Mouse (Mus musculus) CH12.LX (cell line): ENCODE results near the gene Uba52. TPM values are rescaled to one million over a fixed set of nuclear protein-coding genes. Genes with fewer than 3 reads are reported as not detected.

Experiments
- DNase-seq: peaks from one replicate; pipeline ENCODE4 v3.0.0-alpha.2; 2013; ENCODE audit errors: extremely low read depth
- H3K27ac ChIP-seq: 2 replicates; pipeline ENCODE4 v1.5.1; 2012; ENCODE audit warnings: low read depth, mild to moderate bottlenecking, control low read depth, moderate library complexity; ENCODE audit not compliant: insufficient read depth
- H3K27me3 ChIP-seq: replicated peaks from 2 replicates; pipeline ENCODE3; 2012; ENCODE audit warnings: inconsistent platforms
- H3K36me3 ChIP-seq, 2 experiments: replicated peaks in 1 of 2; 2 replicates each; pipeline versions ENCODE3 to v1.6.1; 2012; ENCODE audit warnings: inconsistent platforms in 1 of 2, low read length in 1 of 2, mild to moderate bottlenecking in 1 of 2, mixed read lengths in 1 of 2, moderate library complexity in 1 of 2; ENCODE audit not compliant: control insufficient read depth in 1 of 2, insufficient read depth in 1 of 2
- H3K4me1 ChIP-seq, 2 experiments: 2 replicates each; pipeline ENCODE4 v1.6.1; 2012; ENCODE audit warnings: inconsistent platforms in 1 of 2, moderate library complexity in 1 of 2; ENCODE audit not compliant: insufficient read depth in 2 of 2, control insufficient read depth in 1 of 2
- H3K4me2 ChIP-seq: 2 replicates; pipeline ENCODE4 v1.6.1; 2012; ENCODE audit warnings: low read depth, mild to moderate bottlenecking, control low read depth; ENCODE audit not compliant: poor library complexity, insufficient read depth, severe bottlenecking
- H3K4me3 ChIP-seq, 3 experiments: fragments of 150-350 bp in 1 of 3; sonication (generic) in 1 of 3; replicated peaks in 1 of 3; 2 replicates each; pipeline versions ENCODE3 to v1.5.1; 2011 to 2012; ENCODE audit warnings: low read depth in 2 of 3, low read length in 2 of 3, mild to moderate bottlenecking in 2 of 3, moderate library complexity in 2 of 3, control low read depth in 1 of 3, improper control_type of control experiment in 1 of 3, inconsistent platforms in 1 of 3, mixed read lengths in 1 of 3; ENCODE audit not compliant: poor library complexity in 1 of 3
- H3K79me2 ChIP-seq: replicated peaks from 2 replicates; pipeline ENCODE4 v1.6.1; 2012; ENCODE audit warnings: mild to moderate bottlenecking, moderate library complexity; ENCODE audit not compliant: control insufficient read depth, poor library complexity, insufficient read depth, severe bottlenecking; ENCODE audit errors: extremely low read depth
- H3K9ac ChIP-seq: 2 replicates; pipeline ENCODE4 v1.6.1; 2012; ENCODE audit warnings: low read depth, mild to moderate bottlenecking, control low read depth, moderate library complexity; ENCODE audit not compliant: insufficient read depth
- H3K9me3 ChIP-seq: replicated peaks from 2 replicates; pipeline ENCODE3; 2012; ENCODE audit warnings: low read length, inconsistent platforms, mixed read lengths
- BHLHE40 ChIP-seq: IDR thresholded peaks from 2 replicates; pipeline ENCODE4 v1.6.1; 2011; ENCODE audit warnings: mild to moderate bottlenecking, low read depth, low read length, improper control_type of control experiment
- CHD2 ChIP-seq: IDR thresholded peaks from 2 replicates; pipeline ENCODE4 v1.6.1; 2011; ENCODE audit warnings: low read length, improper control_type of control experiment
- CTCF ChIP-seq, 2 experiments: IDR thresholded peaks in 1 of 2; conservative IDR thresholded peaks in 1 of 2; 2 replicates each; pipeline ENCODE4 v1.5.1; 2011 to 2012; ENCODE audit warnings: low read depth in 2 of 2, low read length in 2 of 2, improper control_type of control experiment in 1 of 2, inconsistent platforms in 1 of 2, mild to moderate bottlenecking in 1 of 2, moderate library complexity in 1 of 2
- ELF1 ChIP-seq: IDR thresholded peaks from 2 replicates; pipeline ENCODE4 v1.6.1; 2014; ENCODE audit warnings: low read depth, mild to moderate bottlenecking, inconsistent platforms, low read length, improper control_type of control experiment
- EP300 ChIP-seq: IDR thresholded peaks from 2 replicates; pipeline ENCODE4 v1.6.1; 2011; ENCODE audit warnings: low read length, improper control_type of control experiment
- ETS1 ChIP-seq: conservative IDR thresholded peaks from 2 replicates; pipeline ENCODE4 v1.6.1; 2012; ENCODE audit warnings: low read depth, mild to moderate bottlenecking, inconsistent platforms, low read length, improper control_type of control experiment, moderate library complexity
- GABPA ChIP-seq: IDR thresholded peaks from 2 replicates; pipeline ENCODE4 v1.6.1; 2012; ENCODE audit warnings: low read depth, low read length, improper control_type of control experiment, inconsistent platforms; ENCODE audit not compliant: insufficient replicate concordance
- HCFC1 ChIP-seq: IDR thresholded peaks from 2 replicates; pipeline ENCODE4 v1.6.1; 2012; ENCODE audit warnings: low read depth, mild to moderate bottlenecking, inconsistent platforms, low read length, improper control_type of control experiment
- JUN ChIP-seq: IDR thresholded peaks from 2 replicates; pipeline ENCODE4 v1.6.1; 2011; ENCODE audit warnings: low read depth, mild to moderate bottlenecking, low read length, improper control_type of control experiment, moderate library complexity; ENCODE audit not compliant: insufficient read depth
- KAT2A ChIP-seq: IDR thresholded peaks from 2 replicates; pipeline ENCODE4 v1.6.1; 2012; ENCODE audit warnings: low read length, improper control_type of control experiment, inconsistent platforms; ENCODE audit not compliant: insufficient replicate concordance
- MAZ ChIP-seq: IDR thresholded peaks from 2 replicates; pipeline ENCODE4 v1.6.1; 2012; ENCODE audit warnings: low read depth, mild to moderate bottlenecking, inconsistent platforms, low read length, improper control_type of control experiment, moderate library complexity
- MXI1 ChIP-seq: IDR thresholded peaks from 2 replicates; pipeline ENCODE4 v1.6.1; 2011; ENCODE audit warnings: mild to moderate bottlenecking, low read depth, low read length, improper control_type of control experiment
- MYC ChIP-seq: IDR thresholded peaks from 2 replicates; pipeline ENCODE4 v1.6.1; 2011; ENCODE audit warnings: low read depth, mild to moderate bottlenecking, improper control_type of control experiment, low read length
- NRF1 ChIP-seq: IDR thresholded peaks from 2 replicates; pipeline ENCODE4 v1.6.1; 2014; ENCODE audit warnings: low read depth, mild to moderate bottlenecking, inconsistent platforms, low read length, improper control_type of control experiment, moderate library complexity
- POLR2A ChIP-seq: IDR thresholded peaks from 2 replicates; pipeline ENCODE4 v1.6.1; 2011; ENCODE audit warnings: low read depth, mild to moderate bottlenecking, improper control_type of control experiment, low read length
- POLR2AphosphoS2 ChIP-seq: IDR thresholded peaks from 2 replicates; pipeline ENCODE4 v1.6.1; 2011; ENCODE audit warnings: low read depth, low read length, improper control_type of control experiment
- SIN3A ChIP-seq: IDR thresholded peaks from 2 replicates; pipeline ENCODE4 v1.6.1; 2012; ENCODE audit warnings: low read length, improper control_type of control experiment, inconsistent platforms
- UBTF ChIP-seq: IDR thresholded peaks from 2 replicates; pipeline ENCODE4 v1.6.1; 2012; ENCODE audit warnings: low read depth, mild to moderate bottlenecking, inconsistent platforms, low read length, improper control_type of control experiment, moderate library complexity
- ZKSCAN1 ChIP-seq: IDR thresholded peaks from 2 replicates; pipeline ENCODE4 v1.6.1; 2012; ENCODE audit warnings: low read depth, inconsistent platforms, low read length, improper control_type of control experiment, borderline replicate concordance
- ZMIZ1 ChIP-seq: IDR thresholded peaks from 2 replicates; pipeline ENCODE4 v1.6.1; 2012; ENCODE audit warnings: low read depth, mild to moderate bottlenecking, inconsistent platforms, low read length, improper control_type of control experiment
- ZNF384 ChIP-seq: IDR thresholded peaks from 2 replicates; pipeline ENCODE4 v1.6.1; 2012; ENCODE audit warnings: low read depth, low read length, improper control_type of control experiment, inconsistent platforms
- dilution Hi-C: fragments of 300-500 bp; cut with MboI; formaldehyde crosslinking; loops from 2 replicates; pipeline ENCODE4 v1.14.3; 2020; ENCODE audit warnings: low sequenced_read_pairs; ENCODE audit not compliant: extremely low pct_unique_long_range_greater_than_20kb, extremely low pct_ligation_motif_present
- in situ Hi-C: fragments of 300-500 bp; cut with MboI; formaldehyde crosslinking; loops from 3 replicates; pipeline ENCODE4 v1.14.3; 2019; ENCODE audit warnings: low sequenced_read_pairs, low pct_ligation_motif_present, low pct_unique_long_range_greater_than_20kb, mixed read lengths
- polyA plus RNA-seq: library from polyadenylated mRNA; unstranded; fragments of >175 nt; gene quantifications from 2 replicates; pipeline ENCODE4 v1.2.1, GENCODE M21; 2012; ENCODE audit warnings: low read depth; ENCODE audit not compliant: insufficient read length
- total RNA-seq, 2 experiments: library from RNA; depleted of rRNA; stranded (reverse); fragments of 300-350 nt in 1 of 2; fragments of >200 nt in 1 of 2; gene quantifications; 2 replicates each; pipeline ENCODE4 v1.2.3; 2012 to 2014

Uba52 gene
- total and polyA plus RNA-seq, 3 experiments = 1,181 to 3,341 (median 1,372) TPM

GRCm38 (mm10) chr8:70506328-70507026 lies 4.1 kb downstream of the Uba52 start, which contains the start of gene Rex1bd:
TSS of gene Rex1bd (minus strand) at chr8:70506752.
- H3K36me3 ChIP-seq = peaks cover 21 to 46% of the 10 kb centered on the region in 2 experiments
- no peaks in the 10 kb centered on the region for H3K27me3 ChIP-seq
- H3K79me2 ChIP-seq = peaks cover 28% of the 10 kb centered on the region
- peak within 1 kb of the TSS; percentile 70 for H3K27ac ChIP-seq
- TF ChIP-seq EP300 = no peak
- peak; percentile 79 for TF ChIP-seq HCFC1
- TF ChIP-seq POLR2AphosphoS2 = peak; percentile 96; the same call in 1 of the 2 replicates
- peak; percentile 84 for TF ChIP-seq MAZ
- no peak for TF ChIP-seq ETS1
- no peak for TF ChIP-seq JUN
- TF ChIP-seq MYC = 0 out of 2 replicates have a peak, but pooled peaks have one; percentile 8
- peak; percentile 88; the same call in 1 of the 2 replicates for TF ChIP-seq SIN3A
- no peak; the same call in 1 of the 2 replicates for TF ChIP-seq ZKSCAN1
- TF ChIP-seq CTCF (conservative IDR thresholded peaks at IDR 0.05 in 1 of 2, IDR thresholded peaks at IDR 0.05 in 1 of 2; ENCODE audit: low read depth in 2 of 2, low read length in 2 of 2) = peak in 1 of 2 experiments; percentile 78; a peak in 2 of 4 replicates
- peak; percentile 69 for TF ChIP-seq POLR2A
- TF ChIP-seq NRF1 = peak; percentile 56
- no peak; the same call in 1 of the 2 replicates for TF ChIP-seq UBTF
- peak; percentile 98 for TF ChIP-seq ZNF384
- peak; percentile 75 for TF ChIP-seq MXI1
- TF ChIP-seq BHLHE40 = 0 out of 2 replicates have a peak, but pooled peaks have one; percentile 13
- TF ChIP-seq CHD2 = peak; percentile 71
- TF ChIP-seq ELF1 = peak; percentile 39; the same call in 1 of the 2 replicates
- TF ChIP-seq ZMIZ1 = peak; percentile 85
- peak; percentile 60; the same call in 1 of the 2 replicates for TF ChIP-seq KAT2A
- peak; percentile 32; the same call in 1 of the 2 replicates for TF ChIP-seq GABPA
- H3K9ac ChIP-seq = peak within 1 kb of the TSS; percentile 91
- peaks cover 18 to 44% of the 10 kb centered on the region in 2 experiments for H3K4me1 ChIP-seq
- dilution Hi-C loops = no loop called here
- in situ Hi-C loops = loop anchor here (10.0 kb wide), 1 partner anchor 92 kb away; no protein-coding TSS in a partner anchor
- no peaks in the 10 kb centered on the region for H3K9me3 ChIP-seq
- H3K4me2 ChIP-seq = peak within 1 kb of the TSS; percentile 89
- peak within 1 kb of the TSS; percentile 55 to 74 (median 61) for H3K4me3 ChIP-seq
- peak; percentile 96 for DNase-seq
